10 mouse cellular contexts compared by ENCODE assay signal in genomic region chr8:26268751-26269415, GRCm38 (mm10).
DNase-seq lines count a peak whose midpoint lies in the region; ATAC-seq and TF ChIP-seq lines count a peak whose summit lies in the region.
"Had no signal": no experiment of that assay in that cellular context is flagged by ENCODE, and none has a peak within 500 bp of the region (broad histone marks: within the 10 kb centered on the region; RNA-seq: fewer than 3 reads in every experiment).

No protein-coding gene starts in this region.

- no peak for ATAC-seq in heart, embryonic 11.5 days (replicated peaks; ENCODE audit: insufficient number of reproducible peaks, low FRiP score, low TSS enrichment)
- ATAC-seq in forebrain, embryonic 13.5 days = no peak
- 0 out of 2 replicates have a peak, but pooled peaks have one; percentile 2 for ATAC-seq in hindbrain, embryonic 11.5 days (ENCODE audit: low FRiP score)
- ATAC-seq in limb, embryonic 12.5 days (ENCODE audit: insufficient number of reproducible peaks, insufficient read depth, low FRiP score, low TSS enrichment, low read depth) = no peak
- no peak for ATAC-seq in intestine, postnatal 0 days
- ATAC-seq: liver, postnatal 0 days had no signal

- peak; percentile 96 for DNase-seq in heart, adult 11 months
- no peak for DNase-seq in hindbrain, embryonic 11.5 days (ENCODE audit: low spot score)
- no peak for DNase-seq in spleen, postnatal 10 days (ENCODE audit: low spot score in 2 of 2)
- no peak for DNase-seq in layer of hippocampus, postnatal 14 days (ENCODE audit: low spot score in 2 of 2)
- DNase-seq: liver, postnatal 0 days had no signal

- H3K9me3 ChIP-seq in heart, embryonic 11.5 days (replicated peaks; ENCODE audit: control insufficient read depth, low read length) = no peaks in the 10 kb centered on the region
- no peaks in the 10 kb centered on the region for H3K9me3 ChIP-seq in forebrain, embryonic 13.5 days (replicated peaks)
- no peaks in the 10 kb centered on the region for H3K9me3 ChIP-seq in hindbrain, embryonic 11.5 days (ENCODE audit: control insufficient read depth, low read length)
- no peaks in the 10 kb centered on the region for H3K9me3 ChIP-seq in limb, embryonic 12.5 days
- H3K9me3 ChIP-seq in intestine, postnatal 0 days (ENCODE audit: control insufficient read depth) = no peaks in the 10 kb centered on the region
- H3K9me3 ChIP-seq: heart, embryonic 15.5 days had no signal

- H3K4me2 ChIP-seq in heart, embryonic 11.5 days = no peak overlapping the region
- H3K4me2 ChIP-seq in forebrain, embryonic 13.5 days = peak overlapping the region; percentile 37
- H3K4me2 ChIP-seq in hindbrain, embryonic 11.5 days (replicated peaks; ENCODE audit: low read depth, low read length) = no peak overlapping the region
- peak overlapping the region; percentile 28 for H3K4me2 ChIP-seq in limb, embryonic 12.5 days
- H3K4me2 ChIP-seq in intestine, postnatal 0 days (replicated peaks; ENCODE audit: low read depth) = no peak overlapping the region
- H3K4me2 ChIP-seq: heart, embryonic 15.5 days had no signal

- peaks cover 15% of the 10 kb centered on the region for H3K27me3 ChIP-seq in heart, embryonic 11.5 days (ENCODE audit: control insufficient read depth, insufficient read depth, low read length)
- H3K27me3 ChIP-seq in forebrain, embryonic 13.5 days = 0 out of 2 replicates have a peak, but pooled peaks cover 3% of the 10 kb centered on the region
- 0 out of 2 replicates have a peak, but pooled peaks cover 2% of the 10 kb centered on the region for H3K27me3 ChIP-seq in hindbrain, embryonic 11.5 days (ENCODE audit: control insufficient read depth, insufficient read depth, low read length)
- peaks cover 16% of the 10 kb centered on the region for H3K27me3 ChIP-seq in limb, embryonic 12.5 days
- H3K27me3 ChIP-seq in intestine, postnatal 0 days (replicated peaks; ENCODE audit: control insufficient read depth, insufficient read depth, low read length) = 0 out of 2 replicates have a peak, but pooled peaks cover 4% of the 10 kb centered on the region

- H3K27ac ChIP-seq in heart, embryonic 11.5 days (ENCODE audit: low read depth, low read length) = no peak overlapping the region
- H3K27ac ChIP-seq in forebrain, embryonic 13.5 days = peak overlapping the region; percentile 75
- peak overlapping the region; percentile 30; the same call in 1 of the 2 replicates for H3K27ac ChIP-seq in hindbrain, embryonic 11.5 days (ENCODE audit: low read depth, low read length)
- peak overlapping the region; percentile 62 for H3K27ac ChIP-seq in limb, embryonic 12.5 days
- H3K27ac ChIP-seq in intestine, postnatal 0 days (ENCODE audit: low read depth, low read length) = no peak overlapping the region
- H3K27ac ChIP-seq: heart, embryonic 15.5 days had no signal

- H3K4me1 ChIP-seq in heart, embryonic 11.5 days (ENCODE audit: control insufficient read depth, insufficient read depth, low read length) = peaks cover 9% of the 10 kb centered on the region
- H3K4me1 ChIP-seq in forebrain, embryonic 13.5 days = peaks cover 72% of the 10 kb centered on the region
- H3K4me1 ChIP-seq in hindbrain, embryonic 11.5 days (replicated peaks; ENCODE audit: control insufficient read depth, insufficient read depth, low read length) = peaks cover 7% of the 10 kb centered on the region; the same call in 1 of the 2 replicates
- H3K4me1 ChIP-seq in limb, embryonic 12.5 days (replicated peaks) = peaks cover 70% of the 10 kb centered on the region
- H3K4me1 ChIP-seq in intestine, postnatal 0 days (replicated peaks; ENCODE audit: control insufficient read depth, insufficient read depth, low read length) = no peaks in the 10 kb centered on the region

- no peak overlapping the region for H3K4me3 ChIP-seq in heart, embryonic 11.5 days (ENCODE audit: low read depth, low read length)
- no peak overlapping the region for H3K4me3 ChIP-seq in forebrain, embryonic 13.5 days
- no peak overlapping the region for H3K4me3 ChIP-seq in hindbrain, embryonic 11.5 days (ENCODE audit: low read depth, low read length)
- H3K4me3 ChIP-seq in limb, embryonic 12.5 days (replicated peaks) = 0 out of 2 replicates have a peak overlapping the region, but pooled peaks have one; percentile 1
- no peak overlapping the region for H3K4me3 ChIP-seq in intestine, postnatal 0 days (ENCODE audit: low read depth, low read length)
- H3K4me3 ChIP-seq: heart, embryonic 15.5 days had no signal

- H3K9ac ChIP-seq in heart, embryonic 11.5 days (ENCODE audit: low read depth, low read length) = no peak overlapping the region
- H3K9ac ChIP-seq in forebrain, embryonic 13.5 days = no peak overlapping the region
- no peak overlapping the region for H3K9ac ChIP-seq in hindbrain, embryonic 11.5 days (ENCODE audit: low read depth, low read length)
- H3K9ac ChIP-seq in limb, embryonic 12.5 days (replicated peaks) = no peak overlapping the region
- H3K9ac ChIP-seq in intestine, postnatal 0 days (ENCODE audit: low read depth, low read length) = no peak overlapping the region
- H3K9ac ChIP-seq: heart, embryonic 15.5 days; liver, postnatal 0 days had no signal

- 63% methylated on average over 17 of the region's 17 CpGs for WGBS in heart, embryonic 11.5 days (ENCODE audit: insufficient replicate concordance)
- WGBS in forebrain, embryonic 13.5 days = 29% methylated on average over 17 of the region's 17 CpGs
- 37% methylated on average over 17 of the region's 17 CpGs for WGBS in hindbrain, embryonic 11.5 days
- WGBS in limb, embryonic 12.5 days = 7% methylated on average over 17 of the region's 17 CpGs
- WGBS in intestine, postnatal 0 days = 59% methylated on average over 17 of the region's 17 CpGs

- no peaks in the 10 kb centered on the region for H3K36me3 ChIP-seq in heart, embryonic 11.5 days (ENCODE audit: control insufficient read depth, insufficient read depth, low read length)
- H3K36me3 ChIP-seq in forebrain, embryonic 13.5 days (ENCODE audit: poor library complexity, severe bottlenecking) = no peaks in the 10 kb centered on the region
- no peaks in the 10 kb centered on the region for H3K36me3 ChIP-seq in hindbrain, embryonic 11.5 days (ENCODE audit: control insufficient read depth, insufficient read depth, low read length)
- no peaks in the 10 kb centered on the region for H3K36me3 ChIP-seq in limb, embryonic 12.5 days
- no peaks in the 10 kb centered on the region for H3K36me3 ChIP-seq in intestine, postnatal 0 days (ENCODE audit: control insufficient read depth, insufficient read depth)
- H3K36me3 ChIP-seq: heart, embryonic 15.5 days had no signal

- TF ChIP-seq CTCF in intestine, postnatal 0 days (IDR thresholded peaks at IDR 0.05; ENCODE audit: low read depth) = no peak

Comparison
In these comparisons a context has a peak if more than half of its experiments do, and no peak if none do; other contexts are left out.
1. H3K27ac ChIP-seq: peak in forebrain, embryonic 13.5 days (single experiment), hindbrain, embryonic 11.5 days (single experiment) and limb, embryonic 12.5 days (single experiment); none in heart, embryonic 11.5 days (single experiment) and intestine, postnatal 0 days (single experiment).
2. H3K4me2 ChIP-seq: peak in forebrain, embryonic 13.5 days (single experiment) and limb, embryonic 12.5 days (single experiment); none in heart, embryonic 11.5 days (single experiment), hindbrain, embryonic 11.5 days (single experiment) and intestine, postnatal 0 days (single experiment).